Mouse (Mus musculus): Measurements from ENCODE around the gene Eftud2. TPM values are rescaled to one million over a fixed set of nuclear protein-coding genes. Genes with fewer than 3 reads are reported as not detected.

The Eftud2 gene
- total RNA-seq (2021): 100 to 1,000 TPM; 116 to 119 TPM
- long read RNA-seq, experiment 1, transcript Eftud2-201 (28 exons, 3,324 nt): major isoform, 91 of 115 reads
- long read RNA-seq, experiment 1, partial matches to known transcripts: 15 of 115 reads
- long read RNA-seq, experiment 1, other reads (novel, unspliced or antisense): 9 of 115 reads
- long read RNA-seq, experiment 2, transcript Eftud2-210 (2 exons, 796 nt): minor isoform, 5 of 180 reads
- long read RNA-seq, experiment 2, transcript Eftud2-201 (28 exons, 3,324 nt): major isoform, 132 of 180 reads
- long read RNA-seq, experiment 2, partial matches to known transcripts: 29 of 180 reads
- long read RNA-seq, experiment 2, other reads (novel, unspliced or antisense): 12 of 180 reads

- peak; percentile 74 to 88 for DNase-seq (ENCODE audit: low spot score in 2 of 2)
Observed at GRCm38 (mm10) chr11:102880585-102881313, at the start of gene Eftud2, which contains the start of gene Ccdc103. Gene Eftud2 (minus strand): TSS chr11:102880985. Gene Ccdc103 (plus strand): TSS chr11:102881204.

GRCm38 (mm10) chr11:102925351-102925717 lies 44.5 kb upstream of the Eftud2 start:
- no peak for DNase-seq (ENCODE audit: low spot score in 2 of 2)

GRCm38 (mm10) chr11:102924557-102925350 lies 44.0 kb upstream of the Eftud2 start, which contains the start of gene Kif18b:
Gene Kif18b (minus strand): TSS chr11:102925124.
- peak; percentile 86 to 90 for DNase-seq (ENCODE audit: low spot score in 2 of 2)

GRCm38 (mm10) chr11:102921491-102921890 lies 40.7 kb upstream of the Eftud2 start:
- DNase-seq (ENCODE audit: low spot score in 2 of 2): no peak

- no peak for DNase-seq (ENCODE audit: low spot score in 2 of 2)
Observed at GRCm38 (mm10) chr11:102918077-102918476, 37.3 kb upstream of the Eftud2 start.

GRCm38 (mm10) chr11:102915380-102915779 lies 34.6 kb upstream of the Eftud2 start:
- DNase-seq (ENCODE audit: low spot score in 2 of 2): no peak

GRCm38 (mm10) chr11:102911376-102911775 lies 30.6 kb upstream of the Eftud2 start:
- DNase-seq (ENCODE audit: low spot score in 2 of 2): no peak

GRCm38 (mm10) chr11:102903654-102904053 lies 22.9 kb upstream of the Eftud2 start:
- DNase-seq (ENCODE audit: low spot score in 2 of 2): no peak

- DNase-seq (ENCODE audit: low spot score in 2 of 2): no peak
Observed at GRCm38 (mm10) chr11:102902107-102902506, 21.3 kb upstream of the Eftud2 start.

GRCm38 (mm10) chr11:102901199-102901598 lies 20.4 kb upstream of the Eftud2 start:
- no peak for DNase-seq (ENCODE audit: low spot score in 2 of 2)

GRCm38 (mm10) chr11:102900763-102901162 lies 20.0 kb upstream of the Eftud2 start, which contains the start of gene Gfap:
Gene Gfap (minus strand): TSS chr11:102900912.
- peak; percentile 61 to 67 for DNase-seq (ENCODE audit: low spot score in 2 of 2)

- no peak for DNase-seq (ENCODE audit: low spot score in 2 of 2)
Observed at GRCm38 (mm10) chr11:102898408-102898807, 17.6 kb upstream of the Eftud2 start.

- DNase-seq (ENCODE audit: low spot score in 2 of 2): no peak
Observed at GRCm38 (mm10) chr11:102896641-102897040, 15.9 kb upstream of the Eftud2 start.

GRCm38 (mm10) chr11:102895779-102896178 lies 15.0 kb upstream of the Eftud2 start:
- DNase-seq (ENCODE audit: low spot score in 2 of 2): no peak

GRCm38 (mm10) chr11:102894716-102895115 lies 13.9 kb upstream of the Eftud2 start:
- no peak for DNase-seq (ENCODE audit: low spot score in 2 of 2)

- peak in 1 of 2 experiments; percentile 30 for DNase-seq (ENCODE audit: low spot score in 2 of 2)
Observed at GRCm38 (mm10) chr11:102893015-102893651, 12.3 kb upstream of the Eftud2 start.

GRCm38 (mm10) chr11:102890096-102890495 lies 9.3 kb upstream of the Eftud2 start:
- no peak for DNase-seq (ENCODE audit: low spot score in 2 of 2)

GRCm38 (mm10) chr11:102888135-102888534 lies 7.3 kb upstream of the Eftud2 start:
- DNase-seq (ENCODE audit: low spot score in 2 of 2): no peak

- DNase-seq (ENCODE audit: low spot score in 2 of 2): no peak
Observed at GRCm38 (mm10) chr11:102887433-102887832, 6.6 kb upstream of the Eftud2 start.

- DNase-seq (ENCODE audit: low spot score in 2 of 2): no peak
Observed at GRCm38 (mm10) chr11:102884616-102885219, 3.9 kb upstream of the Eftud2 start, which contains the start of gene Fam187a. Gene Fam187a (plus strand): TSS chr11:102885169.
